Mouse (Mus musculus) ES-E14 (cell line): ENCODE measurements around the gene Aqr.

Experiments
- HCFC1 ChIP-seq: IDR thresholded peaks from 2 replicates; pipeline ENCODE4 v1.6.1; 2012; ENCODE audit warnings: low read length, inconsistent platforms, borderline replicate concordance; ENCODE audit not compliant: insufficient read depth
- MAFK ChIP-seq: IDR thresholded peaks from 2 replicates; pipeline ENCODE4 v1.6.1; 2014; ENCODE audit warnings: mild to moderate bottlenecking, low read depth, low read length, inconsistent platforms; ENCODE audit not compliant: insufficient read depth
- ZC3H11A ChIP-seq: IDR thresholded peaks from 2 replicates; pipeline ENCODE4 v1.6.1; 2012; ENCODE audit warnings: low read depth, mild to moderate bottlenecking, inconsistent platforms, low read length, borderline replicate concordance

GRCm38 (mm10) chr2:114173248-114173647, 13.6 kb downstream of the Aqr start:
- TF ChIP-seq MAFK (no peak), ZC3H11A (no peak), HCFC1 (no peak)
